Mouse (Mus musculus) gastrocnemius, postnatal 36 days (tissue): Measurements from ENCODE around the gene Arl3. TPM values are rescaled to one million over a fixed set of nuclear protein-coding genes. Genes with fewer than 3 reads are reported as not detected.

Experiments
- DNase-seq, 2 experiments: peaks; one replicate each; pipeline ENCODE4 v3.0.0; 2022
- intact Hi-C: fragments of 180-260 bp; cut with DNase I; formaldehyde crosslinking; loops from one replicate; pipeline ENCODE4 v1.15.1; 2025
- long read RNA-seq, 2 experiments: library from polyadenylated mRNA; stranded (forward); transcript quantifications; one replicate each; pipeline ENCODE4 v2.0.0; 2021
- total RNA-seq, 2 experiments: library from RNA; stranded (reverse); gene quantifications; 2 replicates each; pipeline ENCODE4 v1.2.3; 2021

Gene Arl3
- 10 to 100 TPM; 44.6 to 60.8 TPM for total RNA-seq
- long read RNA-seq, experiment 1, transcript Arl3-201 (6 exons, 843 nt), result major isoform, 7 of 17 reads
- long read RNA-seq, experiment 1, transcript Arl3-205 (7 exons, 1,005 nt), result minor isoform, 5 of 17 reads
- long read RNA-seq, experiment 1, partial matches to known transcripts, result 1 of 17 reads
- long read RNA-seq, experiment 1, other reads (novel, unspliced or antisense), result 4 of 17 reads
- long read RNA-seq, experiment 2, partial matches to known transcripts, result 3 of 21 reads
- long read RNA-seq, experiment 2, other reads (novel, unspliced or antisense), result 10 of 21 reads

- intact Hi-C loops, result no loop called here
- peak; percentile 87 to 93 for DNase-seq
These were observed at the start of gene Arl3, which contains the start of gene Sfxn2 for GRCm38 (mm10) chr19:46572951-46573937. Gene Arl3 (minus strand): TSS chr19:46573198. Gene Sfxn2 (plus strand): TSS chr19:46573365.

GRCm38 (mm10) chr19:46622659-46623193, 49.7 kb upstream of the Arl3 start:
- no peak for DNase-seq

GRCm38 (mm10) chr19:46621236-46622183, 48.5 kb upstream of the Arl3 start:
- intact Hi-C loops, result no loop called here
- DNase-seq, result no peak

More at GRCm38 (mm10) chr19:46622659-46623193, 49.7 kb upstream of the Arl3 start:
- intact Hi-C loops, result no loop called here

GRCm38 (mm10) chr19:46620016-46620808, 47.2 kb upstream of the Arl3 start:
- intact Hi-C loops, result no loop called here
- no peak for DNase-seq

- no peak for DNase-seq
- intact Hi-C loops, result no loop called here
These were observed 46.5 kb upstream of the Arl3 start for GRCm38 (mm10) chr19:46619518-46619917.

GRCm38 (mm10) chr19:46619001-46619400, 46.0 kb upstream of the Arl3 start:
- intact Hi-C loops, result no loop called here
- DNase-seq, result no peak

- no peak for DNase-seq
- intact Hi-C loops, result no loop called here
These were observed 45.3 kb upstream of the Arl3 start for GRCm38 (mm10) chr19:46618322-46618721.

- no peak for DNase-seq
- intact Hi-C loops, result no loop called here
These were observed 44.4 kb upstream of the Arl3 start for GRCm38 (mm10) chr19:46617361-46617760.

GRCm38 (mm10) chr19:46616378-46616777, 43.4 kb upstream of the Arl3 start:
- intact Hi-C loops, result no loop called here
- no peak for DNase-seq

GRCm38 (mm10) chr19:46608158-46608557, 35.2 kb upstream of the Arl3 start:
- no peak for DNase-seq

GRCm38 (mm10) chr19:46607424-46607823, 34.4 kb upstream of the Arl3 start:
- DNase-seq, result no peak
- intact Hi-C loops, result loop anchor here (5.0 kb wide), 1 partner anchor 40 kb away; no protein-coding TSS in a partner anchor

More at GRCm38 (mm10) chr19:46608158-46608557, 35.2 kb upstream of the Arl3 start:
- intact Hi-C loops, result loop anchor here (5.0 kb wide), 1 partner anchor 39 kb away; no protein-coding TSS in a partner anchor

- DNase-seq, result no peak
- intact Hi-C loops, result loop anchor here (5.0 kb wide), 1 partner anchor 41 kb away; no protein-coding TSS in a partner anchor
These were observed 33.7 kb upstream of the Arl3 start for GRCm38 (mm10) chr19:46606718-46607117.

- intact Hi-C loops, result no loop called here
- no peak for DNase-seq
These were observed 29.4 kb upstream of the Arl3 start for GRCm38 (mm10) chr19:46602406-46602805.

GRCm38 (mm10) chr19:46601491-46601890, 28.5 kb upstream of the Arl3 start:
- DNase-seq, result no peak
- intact Hi-C loops, result no loop called here

- intact Hi-C loops, result no loop called here
- DNase-seq, result no peak
These were observed 27.4 kb upstream of the Arl3 start for GRCm38 (mm10) chr19:46600371-46600770.

- intact Hi-C loops, result loop anchor here (10.0 kb wide), 2 partner anchors 265 to 365 kb away; no protein-coding TSS in a partner anchor
- DNase-seq, result no peak
These were observed 26.6 kb upstream of the Arl3 start for GRCm38 (mm10) chr19:46599375-46600256.

- DNase-seq, result peak; percentile 91 to 94
- intact Hi-C loops, result loop anchor here (10.0 kb wide), 2 partner anchors 266 to 366 kb away; no protein-coding TSS in a partner anchor
These were observed 25.8 kb upstream of the Arl3 start, which contains the start of gene Wbp1l for GRCm38 (mm10) chr19:46598720-46599252. Gene Wbp1l (plus strand): TSS chr19:46599084.
